Mouse (Mus musculus) limb, embryonic 14.5 days (tissue): ENCODE data around the gene Mrpl20. TPM values are rescaled to one million over a fixed set of nuclear protein-coding genes. Genes with fewer than 3 reads are reported as not detected.

Source experiments
- ATAC-seq: fragments of 200-750 bp; cut with Nextera tagmentation; 2 replicates; pipeline ENCODE4 v1.8.0; 2017; ENCODE audit warnings: low read depth, moderate number of reproducible peaks, moderate TSS enrichment; ENCODE audit not compliant: low FRiP score
- DNase-seq: peaks from one replicate; pipeline ENCODE4 v3.0.0-alpha.2; 2015; ENCODE audit warnings: low spot score
- H3K27ac ChIP-seq: fragments of 300-500 bp; sonication (generic); replicated peaks from 2 replicates; pipeline ENCODE4 v1.5.1; 2014; ENCODE audit warnings: low read depth, mild to moderate bottlenecking, low read length, moderate library complexity, mixed read lengths
- H3K27me3 ChIP-seq: fragments of 300-500 bp; sonication (generic); 2 replicates; pipeline ENCODE4 v1.6.1; 2014; ENCODE audit warnings: low read length, mixed read lengths; ENCODE audit not compliant: control insufficient read depth, insufficient read depth
- H3K36me3 ChIP-seq: fragments of 300-500 bp; sonication (generic); 2 replicates; pipeline ENCODE4 v1.6.1; 2014; ENCODE audit warnings: mild to moderate bottlenecking, low read length, moderate library complexity, mixed read lengths; ENCODE audit not compliant: control insufficient read depth, insufficient read depth
- H3K4me1 ChIP-seq: fragments of 300-500 bp; sonication (generic); 2 replicates; pipeline ENCODE4 v1.6.1; 2014; ENCODE audit warnings: antibody characterized with exemption, low read length, mixed read lengths; ENCODE audit not compliant: control insufficient read depth, insufficient read depth
- H3K4me2 ChIP-seq: fragments of 300-500 bp; sonication (generic); replicated peaks from 2 replicates; pipeline ENCODE4 v1.6.1; 2014; ENCODE audit warnings: low read depth, mild to moderate bottlenecking, low read length, moderate library complexity; ENCODE audit not compliant: severe bottlenecking
- H3K4me3 ChIP-seq: fragments of 300-500 bp; sonication (generic); replicated peaks from 2 replicates; pipeline ENCODE4 v1.5.1; 2014; ENCODE audit warnings: low read length
- H3K9ac ChIP-seq: fragments of 300-500 bp; sonication (generic); 2 replicates; pipeline ENCODE4 v1.6.1; 2014; ENCODE audit warnings: mild to moderate bottlenecking, low read depth, low read length, moderate library complexity; ENCODE audit not compliant: severe bottlenecking
- H3K9me3 ChIP-seq: fragments of 300-500 bp; sonication (generic); 2 replicates; pipeline ENCODE4 v1.6.1; 2016; ENCODE audit warnings: low read length; ENCODE audit not compliant: control insufficient read depth
- POLR2A ChIP-seq: fragments of 200-500 bp; IDR thresholded peaks from 2 replicates; pipeline ENCODE4 v1.8.0; 2012; ENCODE audit warnings: inconsistent platforms, mild to moderate bottlenecking, moderate library complexity, borderline replicate concordance; ENCODE audit not compliant: insufficient read depth, insufficient read length; ENCODE audit errors: extremely low read depth
- WGBS: fragments of 180-500 bp; shearing (Covaris S2); extraction: QIAGEN DNeasy Blood & Tissue Kit; methylation state at CpG from one replicate; pipeline ENCODE4 v1.1.7; 2014; 5-methylcytosine and 5-hydroxymethylcytosine counted together
- polyA plus RNA-seq, 2 experiments: library from polyadenylated mRNA; depleted of rRNA in 1 of 2; stranded (reverse) in 1 of 2; unstranded in 1 of 2; fragments of >200 nt; fragmentation: Nextera tagmentation in 1 of 2; extraction: Ambion mirVana in 1 of 2; gene quantifications; 2 replicates each; pipeline versions ENCODE4 v1.2.1 to v1.2.3; 2012 to 2014

The Mrpl20 gene
- polyA plus RNA-seq, 2 experiments: 97.5 to 215 TPM

DNA sequence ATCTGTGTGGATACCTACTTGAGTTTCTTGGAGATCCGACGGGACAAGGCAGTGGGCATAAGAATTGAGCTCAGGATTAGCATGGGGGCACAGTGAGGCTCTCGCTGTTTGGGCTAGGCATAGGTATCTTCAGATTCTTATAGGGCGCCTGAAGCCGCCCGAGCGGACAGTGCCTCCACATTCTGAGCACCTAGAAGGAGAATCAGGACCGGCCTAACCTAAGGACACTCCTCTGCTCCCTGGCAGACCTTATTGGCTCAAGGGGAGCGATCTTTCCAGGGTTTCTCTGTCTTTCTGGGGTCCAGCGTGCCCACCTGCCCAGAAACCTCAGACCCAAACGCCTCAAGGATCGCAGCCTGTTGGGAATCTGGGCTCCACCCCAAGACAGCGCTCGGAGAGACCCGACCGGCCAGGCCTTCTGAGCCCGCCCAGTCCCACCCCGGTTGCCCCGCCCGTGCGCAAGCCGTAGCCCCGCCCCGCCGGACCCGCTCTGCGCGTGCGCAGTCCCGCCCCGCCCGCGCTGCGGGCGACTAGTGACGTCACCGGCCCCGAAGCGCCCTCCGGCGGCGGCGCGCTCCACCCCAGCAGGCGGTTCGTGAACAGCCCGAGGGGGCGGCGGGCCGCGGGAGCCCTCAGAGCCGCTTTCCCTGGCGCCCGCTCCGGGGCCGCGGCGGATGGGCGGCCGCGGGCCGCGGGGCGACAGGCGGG, 44.3 kb downstream of the Mrpl20 start, which contains the start of gene Dvl1:
Gene Dvl1 (plus strand): TSS at position 532 of the 708 bp plus-strand sequence.
- 3% methylated on average over 47 of the region's 65 CpGs for WGBS
- Histone ChIP-seq H3K9ac (peak within 1 kb of the TSS; percentile 76), H3K4me3 (peak within 1 kb of the TSS; percentile 76), H3K4me2 (peak within 1 kb of the TSS; percentile 92), H3K36me3 (peaks cover 16% of the 10 kb centered on the region), H3K4me1 (peaks cover 12% of the 10 kb centered on the region; the same call in 1 of the 2 replicates), H3K9me3 (no peaks in the 10 kb centered on the region), H3K27ac (0 out of 2 replicates have a peak within 1 kb of the TSS, but pooled peaks have one; percentile 38), H3K27me3 (no peaks in the 10 kb centered on the region)
- peak; percentile 92 for ATAC-seq
- TF ChIP-seq POLR2A: 0 out of 2 replicates have a peak, but pooled peaks have one; percentile 53
- DNase-seq: peak; percentile 82

DNA sequence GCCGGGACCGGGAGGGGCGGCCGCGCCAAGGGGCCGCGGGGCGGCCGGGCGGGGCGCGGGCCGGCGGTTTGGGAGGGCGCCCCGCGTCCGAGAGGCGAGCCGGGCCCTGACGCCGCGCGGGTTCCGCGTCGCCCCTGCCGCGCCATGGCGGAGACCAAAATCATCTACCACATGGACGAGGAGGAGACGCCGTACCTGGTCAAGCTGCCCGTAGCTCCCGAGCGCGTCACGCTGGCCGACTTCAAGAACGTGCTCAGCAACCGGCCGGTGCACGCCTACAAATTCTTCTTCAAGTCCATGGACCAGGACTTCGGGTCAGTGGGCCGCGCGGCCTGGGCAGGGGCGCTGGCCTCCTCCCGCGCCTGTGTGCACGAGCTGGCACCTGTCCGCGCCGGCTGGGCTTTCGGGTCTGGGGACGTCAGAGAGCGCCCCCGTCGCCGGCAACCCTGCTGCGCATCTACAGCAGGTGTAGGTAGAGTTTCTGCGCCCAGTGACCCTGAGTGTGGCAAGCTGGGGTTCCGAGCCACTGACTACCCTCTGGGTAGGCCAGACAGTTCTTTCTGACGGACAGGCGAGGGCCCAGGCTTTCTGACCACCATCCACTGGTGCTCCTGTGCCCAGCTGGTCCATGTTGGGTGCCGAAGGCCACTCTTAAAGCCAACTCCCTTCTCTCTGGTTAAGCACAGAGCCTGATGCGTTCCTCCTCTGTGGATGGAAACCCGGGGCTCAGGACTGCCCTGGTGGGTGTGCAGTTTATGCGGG, 45.1 kb downstream of the Mrpl20 start:
- Histone ChIP-seq H3K9ac (peak overlapping the region; percentile 76), H3K4me2 (peak overlapping the region; percentile 92), H3K36me3 (peaks cover 16% of the 10 kb centered on the region), H3K27me3 (no peaks in the 10 kb centered on the region), H3K4me3 (peak overlapping the region; percentile 76), H3K4me1 (peaks cover 12% of the 10 kb centered on the region; the same call in 1 of the 2 replicates), H3K9me3 (no peaks in the 10 kb centered on the region), H3K27ac (0 out of 2 replicates have a peak overlapping the region, but pooled peaks have one; percentile 38)
- 3% methylated on average over 41 of the region's 69 CpGs for WGBS
- DNase-seq (no peak), ATAC-seq (no peak; the same call in none of the 2 replicates)
- no peak for TF ChIP-seq POLR2A

DNA sequence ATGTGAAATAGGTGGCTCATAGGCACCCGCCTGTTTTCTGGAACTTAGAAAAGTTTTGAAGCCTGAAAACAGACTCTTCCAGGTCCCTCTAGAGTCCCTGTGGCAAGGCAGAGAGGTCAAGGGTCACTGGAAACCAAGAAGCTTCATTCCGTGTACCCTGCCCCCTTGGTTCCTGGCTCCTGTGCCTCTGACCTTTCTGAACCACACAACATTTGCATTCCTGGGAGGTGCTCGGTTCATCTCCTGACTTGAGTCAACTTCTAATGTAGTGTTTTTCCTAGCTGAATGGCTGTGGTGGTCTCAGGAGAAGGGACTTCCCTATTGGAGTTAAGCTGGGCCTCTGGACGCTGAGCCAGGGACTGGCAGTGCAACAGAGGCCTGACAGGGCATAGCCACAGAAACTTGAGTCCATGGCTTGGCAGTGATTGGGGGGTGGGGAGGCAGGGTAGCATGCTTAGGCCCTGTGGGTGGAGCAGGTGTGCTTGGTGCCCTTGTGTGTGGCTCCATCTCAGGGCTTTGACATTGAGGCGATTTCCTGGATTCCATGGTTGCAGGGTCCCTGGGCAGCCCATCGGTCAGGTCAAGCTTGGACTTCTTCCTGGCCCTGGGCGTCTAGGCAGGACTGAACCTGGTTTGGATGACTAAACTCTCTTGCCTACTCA, 45.9 kb downstream of the Mrpl20 start:
- no peak overlapping the region for H3K27ac ChIP-seq

DNA sequence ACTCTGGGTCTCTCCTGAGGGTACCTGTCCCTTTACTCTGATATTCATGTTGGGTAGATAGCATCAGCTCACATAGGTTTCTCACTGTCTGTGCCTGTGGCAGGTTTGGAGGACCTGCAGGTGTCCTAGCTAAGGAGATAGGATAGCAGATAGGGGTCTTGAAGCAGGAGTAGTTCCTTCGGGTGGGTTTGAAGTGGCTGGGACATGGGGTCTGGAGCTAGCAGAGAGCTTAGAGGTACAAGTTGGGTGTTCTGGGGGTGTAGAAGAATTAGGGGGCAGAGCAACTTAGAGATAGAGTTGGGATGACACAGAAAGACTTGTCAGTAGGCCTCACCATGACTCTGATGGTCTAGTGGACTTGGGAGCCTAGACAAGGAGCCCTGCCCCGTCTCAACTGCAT, 46.7 kb downstream of the Mrpl20 start:
- Histone ChIP-seq H3K9ac (no peak overlapping the region), H3K27me3 (no peaks in the 10 kb centered on the region), H3K9me3 (no peaks in the 10 kb centered on the region), H3K27ac (no peak overlapping the region), H3K4me1 (peaks cover 12% of the 10 kb centered on the region; the same call in 1 of the 2 replicates), H3K4me3 (no peak overlapping the region), H3K36me3 (peaks cover 7% of the 10 kb centered on the region), H3K4me2 (no peak overlapping the region)
- 76% methylated on average over 2 of the region's 2 CpGs for WGBS
- TF ChIP-seq POLR2A: no peak
- DNase-seq (no peak), ATAC-seq (no peak)

More for the DNA sequence above, 45.9 kb downstream of the Mrpl20 start:
- Histone ChIP-seq H3K9me3 (no peaks in the 10 kb centered on the region), H3K9ac (peak overlapping the region; percentile 29; the same call in 1 of the 2 replicates), H3K4me3 (peak overlapping the region; percentile 76), H3K27me3 (no peaks in the 10 kb centered on the region), H3K4me2 (peak overlapping the region; percentile 92), H3K4me1 (peaks cover 12% of the 10 kb centered on the region; the same call in 1 of the 2 replicates), H3K36me3 (peaks cover 9% of the 10 kb centered on the region)
- ATAC-seq (no peak), DNase-seq (no peak)
- TF ChIP-seq POLR2A: no peak
- WGBS: 66% methylated on average over 7 of the region's 7 CpGs
